Mouse (Mus musculus) lung, postnatal 0 days (tissue): ENCODE measurements at regions not wholly inside any gene's neighbourhood (a gene's known extent, or its start where the extent isn't known, plus 50 kb on each side); places are given as distances from the start of the nearest gene placed in this dataset.

Source experiments
- ATAC-seq: fragments of 200-750 bp; cut with Nextera tagmentation; 2 replicates; pipeline ENCODE4 v1.8.0; 2017; ENCODE audit warnings: moderate library complexity
- DNase-seq: peaks from one replicate; pipeline ENCODE4 v3.0.0-alpha.2; 2016; ENCODE audit warnings: low spot score
- H3K27ac ChIP-seq: fragments of 300-500 bp; sonication (generic); 2 replicates; pipeline ENCODE4 v1.5.1; 2014; ENCODE audit warnings: antibody characterized with exemption, mild to moderate bottlenecking, low read length, mixed read lengths
- H3K27me3 ChIP-seq: fragments of 300-500 bp; sonication (generic); replicated peaks from 2 replicates; pipeline ENCODE4 v1.6.1; 2014; ENCODE audit warnings: low read length, mixed read lengths; ENCODE audit not compliant: insufficient read depth
- H3K36me3 ChIP-seq: fragments of 300-500 bp; sonication (generic); 2 replicates; pipeline ENCODE4 v1.6.1; 2014; ENCODE audit warnings: low read length, mixed read lengths; ENCODE audit not compliant: insufficient read depth
- H3K4me1 ChIP-seq: fragments of 300-500 bp; sonication (generic); 2 replicates; pipeline ENCODE4 v1.6.1; 2014; ENCODE audit warnings: antibody characterized with exemption, low read depth, low read length, mixed read lengths; ENCODE audit not compliant: insufficient read depth
- H3K4me2 ChIP-seq: fragments of 300-500 bp; sonication (generic); replicated peaks from 2 replicates; pipeline ENCODE4 v1.6.1; 2014; ENCODE audit warnings: low read depth, mild to moderate bottlenecking, low read length, moderate library complexity, mixed read lengths
- H3K4me3 ChIP-seq: fragments of 300-500 bp; sonication (generic); 2 replicates; pipeline ENCODE4 v1.5.1; 2014; ENCODE audit warnings: low read depth, low read length
- H3K9ac ChIP-seq: fragments of 300-500 bp; sonication (generic); replicated peaks from 2 replicates; pipeline ENCODE4 v1.6.1; 2014; ENCODE audit warnings: low read depth, mild to moderate bottlenecking
- H3K9me3 ChIP-seq: fragments of 300-500 bp; sonication (generic); 2 replicates; pipeline ENCODE4 v1.6.1; 2016; ENCODE audit warnings: low read length, mixed read lengths
- CTCF ChIP-seq: IDR thresholded peaks from 2 replicates; pipeline ENCODE4 v1.5.1; 2016; ENCODE audit warnings: antibody characterized with exemption, mild to moderate bottlenecking
- EP300 ChIP-seq: IDR thresholded peaks from 2 replicates; pipeline ENCODE4 v1.6.1; 2016; ENCODE audit warnings: antibody characterized with exemption, mild to moderate bottlenecking, control low read depth
- WGBS: fragments of 180-500 bp; shearing (Covaris S2); extraction: QIAGEN DNeasy Blood & Tissue Kit; methylation state at CpG from one replicate; pipeline ENCODE4 v1.1.7; 2014; 5-methylcytosine and 5-hydroxymethylcytosine counted together

- H3K9ac ChIP-seq = no peak overlapping the region
- DNase-seq = peak; percentile 19
- WGBS = 46% methylated on average over 3 of the region's 3 CpGs
Observed at GRCm38 (mm10) chr9:24937731-24938130, 151.5 kb upstream of the Gm10181 start.

GRCm38 (mm10) chr9:24942943-24943342 is 146.3 kb upstream of the Gm10181 start:
- ATAC-seq = no peak
- 66% methylated on average over 5 of the region's 5 CpGs for WGBS
- no peaks in the 10 kb centered on the region for H3K27me3 ChIP-seq
- TF ChIP-seq EP300 = no peak
- TF ChIP-seq CTCF = no peak
- no peaks in the 10 kb centered on the region for H3K36me3 ChIP-seq
- H3K27ac ChIP-seq = no peak overlapping the region
- no peak overlapping the region for H3K4me2 ChIP-seq
- H3K4me3 ChIP-seq = no peak overlapping the region
- H3K9ac ChIP-seq = no peak overlapping the region
- no peaks in the 10 kb centered on the region for H3K9me3 ChIP-seq
- no peaks in the 10 kb centered on the region for H3K4me1 ChIP-seq
- no peak for DNase-seq

More at GRCm38 (mm10) chr9:24937731-24938130, 151.5 kb upstream of the Gm10181 start:
- H3K4me1 ChIP-seq = no peaks in the 10 kb centered on the region
- H3K9me3 ChIP-seq = no peaks in the 10 kb centered on the region
- H3K27me3 ChIP-seq = no peaks in the 10 kb centered on the region
- no peak overlapping the region for H3K4me2 ChIP-seq
- TF ChIP-seq CTCF (peak; percentile 67), EP300 (no peak)
- no peaks in the 10 kb centered on the region for H3K36me3 ChIP-seq
- ATAC-seq = no peak
- H3K4me3 ChIP-seq = no peak overlapping the region
- H3K27ac ChIP-seq = no peak overlapping the region

- H3K27me3 ChIP-seq = no peaks in the 10 kb centered on the region
- WGBS = 33% methylated on average over 6 of the region's 6 CpGs
- DNase-seq = peak; percentile 46
- H3K9me3 ChIP-seq = no peaks in the 10 kb centered on the region
- no peak for TF ChIP-seq CTCF
- TF ChIP-seq EP300 = peak; percentile 25; the same call in 1 of the 2 replicates
- H3K27ac ChIP-seq = no peak overlapping the region
- no peaks in the 10 kb centered on the region for H3K36me3 ChIP-seq
- H3K9ac ChIP-seq = no peak overlapping the region
- no peak overlapping the region for H3K4me3 ChIP-seq
- no peaks in the 10 kb centered on the region for H3K4me1 ChIP-seq
- H3K4me2 ChIP-seq = no peak overlapping the region
- peak; percentile 72 for ATAC-seq
Observed at GRCm38 (mm10) chr9:24943830-24944229, 145.4 kb upstream of the Gm10181 start.

- Histone ChIP-seq H3K27me3 (no peaks in the 10 kb centered on the region), H3K4me3 (no peak overlapping the region), H3K27ac (no peak overlapping the region), H3K4me2 (no peak overlapping the region), H3K9me3 (no peaks in the 10 kb centered on the region), H3K4me1 (no peaks in the 10 kb centered on the region), H3K9ac (no peak overlapping the region), H3K36me3 (no peaks in the 10 kb centered on the region)
- WGBS = 35% methylated on average over 23 of the region's 23 CpGs
- DNase-seq (no peak), ATAC-seq (no peak)
- TF ChIP-seq CTCF = no peak
- no peak for TF ChIP-seq EP300
Observed at GRCm38 (mm10) chr9:24952516-24952915, 136.7 kb upstream of the Gm10181 start.

- no peaks in the 10 kb centered on the region for H3K36me3 ChIP-seq
- DNase-seq (no peak), ATAC-seq (no peak)
- no peaks in the 10 kb centered on the region for H3K4me1 ChIP-seq
- no peak overlapping the region for H3K9ac ChIP-seq
- H3K27ac ChIP-seq = no peak overlapping the region
- WGBS = 57% methylated on average over 5 of the region's 5 CpGs
- no peaks in the 10 kb centered on the region for H3K9me3 ChIP-seq
- no peaks in the 10 kb centered on the region for H3K27me3 ChIP-seq
- H3K4me2 ChIP-seq = no peak overlapping the region
- H3K4me3 ChIP-seq = no peak overlapping the region
- TF ChIP-seq EP300 (no peak), CTCF (no peak)
Observed at GRCm38 (mm10) chr9:24955641-24956040, 133.6 kb upstream of the Gm10181 start.

DNA sequence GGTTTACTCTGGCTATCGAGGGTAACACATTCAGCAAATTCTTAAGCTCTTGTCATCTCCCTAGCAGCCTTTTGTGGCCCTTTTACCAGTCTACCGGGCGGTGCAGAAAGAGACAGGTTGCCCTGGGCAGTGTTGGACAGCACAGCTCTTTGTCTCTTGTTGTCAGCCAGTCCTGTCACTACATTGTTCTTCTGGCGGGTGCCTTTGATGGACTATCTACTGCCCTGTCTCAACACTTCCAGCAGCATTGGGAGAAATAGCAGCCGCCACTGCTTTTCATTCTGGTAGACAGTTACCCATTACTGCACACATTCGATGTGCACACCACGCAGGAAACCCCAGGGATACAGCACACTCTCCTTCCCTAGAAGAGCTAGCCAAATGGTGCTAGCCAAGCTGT is 132.7 kb upstream of the Gm10181 start:
- Histone ChIP-seq H3K9ac (no peak overlapping the region), H3K4me2 (no peak overlapping the region), H3K4me3 (no peak overlapping the region), H3K9me3 (no peaks in the 10 kb centered on the region), H3K4me1 (no peaks in the 10 kb centered on the region), H3K27ac (no peak overlapping the region), H3K36me3 (no peaks in the 10 kb centered on the region), H3K27me3 (no peaks in the 10 kb centered on the region)
- DNase-seq (no peak), ATAC-seq (no peak)
- 49% methylated on average over 7 of the region's 7 CpGs for WGBS
- TF ChIP-seq EP300 = no peak
- no peak for TF ChIP-seq CTCF

DNA sequence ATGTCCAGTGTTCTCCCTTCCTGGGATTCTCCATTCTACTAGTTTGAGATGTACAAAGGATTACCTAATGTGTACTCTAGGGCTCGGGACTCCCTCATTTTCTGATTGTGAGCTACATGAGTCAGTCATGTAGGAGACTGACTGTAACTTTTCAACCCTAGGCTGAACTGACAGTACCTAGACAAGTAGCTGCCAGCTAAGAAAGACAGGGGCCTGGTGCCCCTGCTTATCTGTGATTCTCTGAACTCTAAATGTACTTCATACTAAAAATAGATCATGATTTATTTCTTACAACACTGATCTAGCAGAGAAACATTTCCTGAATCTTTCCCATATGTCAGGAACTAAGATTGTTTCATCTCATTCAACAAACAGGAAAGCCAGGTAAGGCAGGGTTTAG is 125.9 kb upstream of the Gm10181 start:
- Histone ChIP-seq H3K27me3 (no peaks in the 10 kb centered on the region), H3K4me3 (no peak overlapping the region), H3K9ac (no peak overlapping the region), H3K9me3 (no peaks in the 10 kb centered on the region), H3K36me3 (no peaks in the 10 kb centered on the region), H3K27ac (no peak overlapping the region), H3K4me1 (no peaks in the 10 kb centered on the region), H3K4me2 (no peak overlapping the region)
- WGBS = 57% methylated on average over 1 of the region's 1 CpGs
- no peak for TF ChIP-seq CTCF
- no peak for ATAC-seq
- DNase-seq = no peak
